Mouse (Mus musculus) thymus, adult 2 months (tissue): ENCODE data around the gene Emilin2.

Source experiments
- CTCF ChIP-seq: fragments of 200-500 bp; IDR thresholded peaks from 2 replicates; pipeline ENCODE4 v1.5.1; 2012; ENCODE audit warnings: mild to moderate bottlenecking, control low read depth, low read length, moderate library complexity, borderline replicate concordance; ENCODE audit not compliant: control insufficient read depth, poor library complexity, insufficient read depth; ENCODE audit errors: extremely low read depth
- POLR2A ChIP-seq: fragments of 200-500 bp; IDR thresholded peaks from 2 replicates; pipeline ENCODE4 v1.6.1; 2012; ENCODE audit warnings: mild to moderate bottlenecking, low read length, control low read depth, moderate library complexity; ENCODE audit not compliant: control insufficient read depth, poor library complexity, insufficient read depth; ENCODE audit errors: extremely low read depth

DNA sequence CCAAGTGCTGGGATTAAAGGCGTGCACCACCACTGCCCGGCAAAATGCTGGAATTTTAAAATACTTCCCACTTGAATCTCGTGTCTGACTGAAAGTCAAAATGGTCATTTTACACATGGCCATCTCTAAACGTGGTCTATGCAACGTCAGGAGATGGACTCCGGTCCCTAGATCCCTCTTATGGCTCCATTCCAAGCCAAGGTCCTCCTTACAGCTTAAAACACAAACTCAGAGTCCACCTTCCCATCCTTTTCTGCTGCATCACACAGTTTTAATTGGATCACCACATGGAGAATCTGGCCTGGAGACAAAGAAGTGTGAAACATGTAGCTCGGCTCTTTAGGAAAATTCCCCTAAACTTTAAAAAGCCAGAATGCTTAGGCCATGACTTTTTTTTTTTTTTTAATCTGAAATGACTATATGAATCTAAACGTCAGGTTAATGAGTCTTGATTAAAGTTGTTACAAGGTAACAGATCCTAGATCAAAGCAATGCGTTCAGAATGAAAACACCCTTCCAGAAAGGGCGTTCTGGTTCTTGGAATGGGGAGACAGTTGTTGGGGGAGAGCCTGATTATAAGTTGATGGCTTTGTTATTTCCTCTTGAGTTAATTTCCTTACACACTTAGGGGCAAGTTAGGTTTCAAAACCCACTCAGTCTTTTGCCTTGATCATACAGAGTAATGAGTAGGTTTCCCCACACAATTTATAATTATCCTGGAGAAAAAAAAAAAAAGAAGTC, 22.8 kb downstream of the Emilin2 start:
- TF ChIP-seq CTCF: no peak
- no peak for TF ChIP-seq POLR2A
